Mouse (Mus musculus) intestine, embryonic 14.5 days (tissue): ENCODE measurements around the gene Slc9a1. TPM values are rescaled to one million over a fixed set of nuclear protein-coding genes. Genes with fewer than 3 reads are reported as not detected.

Experiments used
- ATAC-seq: fragments of 200-750 bp; cut with Nextera tagmentation; replicated peaks from 2 replicates; pipeline ENCODE4 v1.8.0; 2017; ENCODE audit warnings: low read depth, moderate number of reproducible peaks, moderate TSS enrichment, moderate library complexity; ENCODE audit not compliant: low FRiP score, low TSS enrichment
- DNase-seq: peaks from one replicate; pipeline ENCODE4 v3.0.0-alpha.2; 2018; ENCODE audit warnings: low spot score
- H3K27ac ChIP-seq: fragments of 300-500 bp; sonication (generic); 2 replicates; pipeline ENCODE4 v1.5.1; 2014; ENCODE audit warnings: low read depth, mild to moderate bottlenecking, control low read depth
- H3K27me3 ChIP-seq: fragments of 300-500 bp; sonication (generic); replicated peaks from 2 replicates; pipeline ENCODE4 v1.6.1; 2014; ENCODE audit warnings: low read length, control low read depth; ENCODE audit not compliant: control insufficient read depth, insufficient read depth
- H3K36me3 ChIP-seq: fragments of 300-500 bp; sonication (generic); 2 replicates; pipeline ENCODE4 v1.6.1; 2014; ENCODE audit warnings: low read length, control low read depth; ENCODE audit not compliant: control insufficient read depth, insufficient read depth
- H3K4me1 ChIP-seq: fragments of 300-500 bp; sonication (generic); replicated peaks from 2 replicates; pipeline ENCODE4 v1.6.1; 2014; ENCODE audit warnings: low read length, control low read depth, mixed read lengths; ENCODE audit not compliant: control insufficient read depth, insufficient read depth
- H3K4me2 ChIP-seq: fragments of 300-500 bp; sonication (generic); 2 replicates; pipeline ENCODE4 v1.6.1; 2014; ENCODE audit warnings: low read length
- H3K4me3 ChIP-seq: fragments of 300-500 bp; sonication (generic); 2 replicates; pipeline ENCODE4 v1.5.1; 2014; ENCODE audit warnings: low read depth, low read length, control low read depth, mixed read lengths
- H3K9ac ChIP-seq: fragments of 300-500 bp; sonication (generic); 2 replicates; pipeline ENCODE4 v1.6.1; 2014; ENCODE audit warnings: mild to moderate bottlenecking, low read length
- H3K9me3 ChIP-seq: fragments of 300-500 bp; sonication (generic); 2 replicates; pipeline ENCODE4 v1.6.1; 2016; ENCODE audit warnings: low read length, control low read depth; ENCODE audit not compliant: control insufficient read depth
- WGBS: fragments of 180-500 bp; shearing (Covaris S2); extraction: QIAGEN DNeasy Blood & Tissue Kit; methylation state at CpG from one replicate; pipeline ENCODE4 v1.1.7; 2014; 5-methylcytosine and 5-hydroxymethylcytosine counted together
- polyA plus RNA-seq: library from polyadenylated mRNA; unstranded; fragments of >200 nt; fragmentation: Nextera tagmentation; extraction: Ambion mirVana; gene quantifications from 2 replicates; pipeline ENCODE4 v1.2.1, GENCODE M21; 2014

Gene Slc9a1
- polyA plus RNA-seq, 1 experiment from 2014 or later, result 11.6 TPM

- Histone ChIP-seq H3K36me3 (0 out of 2 replicates have a peak, but pooled peaks cover 4% of the 10 kb centered on the region), H3K4me2 (no peak overlapping the region), H3K9ac (no peak overlapping the region), H3K9me3 (no peaks in the 10 kb centered on the region), H3K27ac (no peak overlapping the region), H3K4me3 (no peak overlapping the region), H3K27me3 (no peaks in the 10 kb centered on the region), H3K4me1 (peaks cover 19% of the 10 kb centered on the region)
- WGBS, result 33% methylated on average over 13 of the region's 13 CpGs
- ATAC-seq (no peak), DNase-seq (no peak)
These were observed 32.5 kb downstream of the Slc9a1 start for GRCm38 (mm10) chr4:133402011-133402410.

- Histone ChIP-seq H3K4me1 (peaks cover 29% of the 10 kb centered on the region), H3K4me3 (no peak overlapping the region), H3K27ac (no peak overlapping the region), H3K9me3 (no peaks in the 10 kb centered on the region), H3K36me3 (0 out of 2 replicates have a peak, but pooled peaks cover 4% of the 10 kb centered on the region), H3K27me3 (no peaks in the 10 kb centered on the region), H3K4me2 (no peak overlapping the region), H3K9ac (no peak overlapping the region)
- ATAC-seq (no peak), DNase-seq (no peak)
- 91% methylated on average over 9 of the region's 9 CpGs for WGBS
These were observed 34.2 kb downstream of the Slc9a1 start for GRCm38 (mm10) chr4:133403611-133404228.

DNA sequence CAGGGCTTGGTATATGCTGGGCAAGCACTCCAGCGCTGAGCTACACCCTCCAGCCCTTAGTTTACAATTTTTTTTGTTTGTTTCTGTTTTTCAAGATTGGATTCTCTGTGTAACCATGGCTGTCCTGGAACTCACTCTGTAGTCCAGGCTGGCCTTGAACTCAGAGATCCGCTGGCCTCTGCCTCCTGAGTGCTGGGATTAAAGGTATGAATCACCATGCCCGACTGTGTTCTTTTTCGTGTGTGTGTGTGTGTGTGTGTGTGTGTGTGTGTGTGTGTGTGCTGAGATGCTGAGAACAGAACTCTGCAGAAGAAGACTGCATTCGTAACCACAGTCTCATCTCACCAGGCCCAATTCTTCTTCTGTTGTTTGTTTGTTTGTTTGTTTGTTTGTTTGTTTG lies 34.8 kb downstream of the Slc9a1 start:
- ATAC-seq, result no peak
- WGBS, result 93% methylated on average over 5 of the region's 5 CpGs
- no peak overlapping the region for H3K27ac ChIP-seq
- H3K4me3 ChIP-seq, result no peak overlapping the region
- H3K9me3 ChIP-seq, result no peaks in the 10 kb centered on the region
- H3K4me2 ChIP-seq, result no peak overlapping the region
- H3K36me3 ChIP-seq, result 0 out of 2 replicates have a peak, but pooled peaks cover 4% of the 10 kb centered on the region
- H3K27me3 ChIP-seq, result no peaks in the 10 kb centered on the region
- DNase-seq, result no peak
- H3K9ac ChIP-seq, result no peak overlapping the region
- peaks cover 26% of the 10 kb centered on the region for H3K4me1 ChIP-seq

GRCm38 (mm10) chr4:133406313-133407056 lies 37.0 kb downstream of the Slc9a1 start:
- DNase-seq (no peak), ATAC-seq (no peak)
- H3K9me3 ChIP-seq, result no peaks in the 10 kb centered on the region
- peaks cover 22% of the 10 kb centered on the region for H3K4me1 ChIP-seq
- no peaks in the 10 kb centered on the region for H3K27me3 ChIP-seq
- H3K4me3 ChIP-seq, result no peak overlapping the region
- H3K27ac ChIP-seq, result no peak overlapping the region
- H3K9ac ChIP-seq, result no peak overlapping the region
- WGBS, result 63% methylated on average over 8 of the region's 8 CpGs
- H3K4me2 ChIP-seq, result no peak overlapping the region
- H3K36me3 ChIP-seq, result 0 out of 2 replicates have a peak, but pooled peaks cover 4% of the 10 kb centered on the region

DNA sequence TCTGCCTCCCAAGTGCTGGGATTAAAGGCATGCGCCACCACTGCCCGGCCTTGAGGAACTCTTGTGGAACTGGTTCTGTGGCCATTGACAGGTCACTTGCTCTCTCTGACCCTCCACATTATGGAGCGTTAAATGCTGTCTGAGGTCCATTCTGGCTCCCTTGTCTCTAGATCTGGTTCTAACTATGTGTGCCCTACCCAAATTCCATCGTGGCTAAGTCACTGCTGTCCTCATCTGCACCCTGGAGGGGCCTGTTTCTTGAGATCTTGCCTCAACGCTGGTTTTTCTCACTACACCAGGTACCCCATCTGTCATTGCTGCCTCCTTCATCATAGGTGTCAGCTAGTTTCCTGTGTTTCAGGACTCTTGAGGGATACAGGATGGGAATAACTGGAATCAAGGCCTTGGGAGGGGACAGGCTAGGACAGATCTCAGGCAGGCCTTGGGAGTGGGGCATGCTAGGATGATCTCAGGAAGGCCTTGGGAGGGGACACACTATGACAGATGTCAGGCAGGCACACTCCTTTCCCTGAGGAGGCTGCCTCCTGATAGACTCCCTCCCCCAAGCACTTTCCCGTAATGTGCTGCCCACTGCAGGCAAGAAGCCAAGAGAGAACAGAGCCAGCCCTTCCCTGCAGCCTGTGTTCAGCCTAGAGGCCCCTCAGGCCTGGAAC lies 37.7 kb downstream of the Slc9a1 start:
- ATAC-seq (no peak), DNase-seq (no peak)
- Histone ChIP-seq H3K9me3 (no peaks in the 10 kb centered on the region), H3K27ac (peak overlapping the region; percentile 5; the same call in 1 of the 2 replicates), H3K4me3 (no peak overlapping the region), H3K4me1 (peaks cover 14% of the 10 kb centered on the region), H3K36me3 (peaks cover 10% of the 10 kb centered on the region; the same call in 1 of the 2 replicates), H3K4me2 (no peak overlapping the region), H3K27me3 (no peaks in the 10 kb centered on the region), H3K9ac (no peak overlapping the region)
- WGBS, result 44% methylated on average over 6 of the region's 6 CpGs

DNA sequence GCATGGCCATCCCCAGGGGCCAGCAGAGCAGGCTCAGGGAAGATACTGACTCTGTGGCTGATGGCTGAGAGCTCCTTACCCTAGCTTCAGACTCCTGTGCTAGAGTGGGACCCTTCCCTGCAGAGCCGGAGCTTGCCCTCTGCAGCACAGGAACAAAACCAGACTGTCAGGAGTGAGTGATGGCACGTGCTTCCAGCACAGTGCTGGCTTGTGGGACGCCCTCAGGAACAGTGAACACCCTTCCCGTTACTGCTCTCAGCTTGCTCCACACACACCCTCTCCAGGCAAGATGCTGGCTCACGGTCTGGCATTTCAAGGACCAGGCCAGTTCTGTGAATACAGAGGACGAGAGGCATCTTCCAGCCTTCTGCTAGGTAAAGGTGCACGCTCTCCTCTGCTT lies 38.5 kb downstream of the Slc9a1 start:
- Histone ChIP-seq H3K4me1 (peaks cover 14% of the 10 kb centered on the region), H3K27me3 (no peaks in the 10 kb centered on the region), H3K9me3 (no peaks in the 10 kb centered on the region), H3K36me3 (peaks cover 17% of the 10 kb centered on the region; the same call in 1 of the 2 replicates), H3K4me3 (no peak overlapping the region), H3K4me2 (no peak overlapping the region), H3K9ac (no peak overlapping the region), H3K27ac (peak overlapping the region; percentile 5; the same call in 1 of the 2 replicates)
- ATAC-seq (no peak), DNase-seq (no peak)
- 32% methylated on average over 7 of the region's 7 CpGs for WGBS

- H3K36me3 ChIP-seq, result peaks cover 27% of the 10 kb centered on the region; the same call in 1 of the 2 replicates
- DNase-seq (no peak), ATAC-seq (no peak)
- H3K9me3 ChIP-seq, result no peaks in the 10 kb centered on the region
- peaks cover 12% of the 10 kb centered on the region for H3K4me1 ChIP-seq
- no peak overlapping the region for H3K27ac ChIP-seq
- no peak overlapping the region for H3K9ac ChIP-seq
- H3K4me3 ChIP-seq, result no peak overlapping the region
- no peaks in the 10 kb centered on the region for H3K27me3 ChIP-seq
- 93% methylated on average over 14 of the region's 14 CpGs for WGBS
- H3K4me2 ChIP-seq, result no peak overlapping the region
These were observed 41.5 kb downstream of the Slc9a1 start for GRCm38 (mm10) chr4:133410994-133411393.

DNA sequence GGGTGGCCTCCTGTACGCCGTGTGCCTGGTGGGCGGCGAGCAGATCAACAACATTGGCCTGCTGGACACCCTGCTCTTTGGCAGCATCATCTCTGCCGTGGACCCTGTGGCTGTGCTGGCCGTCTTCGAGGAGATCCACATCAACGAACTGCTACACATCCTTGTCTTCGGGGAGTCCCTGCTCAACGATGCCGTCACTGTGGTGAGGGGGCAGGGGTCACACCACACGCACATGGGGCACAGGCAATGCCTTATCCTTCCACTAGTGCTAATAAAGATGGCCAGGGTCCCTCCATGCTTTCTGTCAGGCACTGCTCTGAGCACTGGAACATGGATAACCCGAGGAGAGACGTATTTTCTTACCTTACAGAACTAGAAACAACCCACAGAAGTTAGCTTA lies 42.6 kb downstream of the Slc9a1 start:
- Histone ChIP-seq H3K4me2 (no peak overlapping the region), H3K36me3 (peaks cover 27% of the 10 kb centered on the region), H3K27ac (no peak overlapping the region), H3K4me1 (peaks cover 11% of the 10 kb centered on the region), H3K4me3 (no peak overlapping the region), H3K9ac (no peak overlapping the region), H3K9me3 (no peaks in the 10 kb centered on the region), H3K27me3 (no peaks in the 10 kb centered on the region)
- no peak for DNase-seq
- WGBS, result 91% methylated on average over 14 of the region's 14 CpGs
- ATAC-seq, result no peak
